Mouse (Mus musculus) C2C12 (cell line): ENCODE results near the gene Zfp579.

ENCODE experiments used
- CEBPB ChIP-seq: IDR thresholded peaks from one replicate; pipeline ENCODE4 v1.6.1; 2011; ENCODE audit warnings: low read depth, mild to moderate bottlenecking, control low read depth, moderate library complexity
- CTCF ChIP-seq: IDR thresholded peaks from one replicate; pipeline ENCODE4 v1.5.1; 2011; ENCODE audit not compliant: control insufficient read depth, insufficient read depth, insufficient read length
- FOSL1 ChIP-seq: IDR thresholded peaks from one replicate; pipeline ENCODE4 v1.8.0; 2011; ENCODE audit warnings: mild to moderate bottlenecking, low read length; ENCODE audit not compliant: poor library complexity, insufficient read depth, severe bottlenecking
- MAX ChIP-seq: IDR thresholded peaks from one replicate; pipeline ENCODE4 v1.6.1; 2011; ENCODE audit warnings: mild to moderate bottlenecking, control low read depth
- MYOD1 ChIP-seq: IDR thresholded peaks from one replicate; pipeline ENCODE4 v1.6.1; 2011; ENCODE audit warnings: low read depth; ENCODE audit not compliant: control insufficient read depth, insufficient read length
- MYOG ChIP-seq: IDR thresholded peaks from one replicate; pipeline ENCODE4 v1.6.1; 2011; ENCODE audit not compliant: control insufficient read depth, insufficient read length; ENCODE audit errors: extremely low read depth
- USF1 ChIP-seq: IDR thresholded peaks from one replicate; pipeline ENCODE4 v1.6.1; 2011; ENCODE audit warnings: low read depth, mild to moderate bottlenecking, control low read depth, moderate library complexity

- no peak for TF ChIP-seq CTCF
- no peak for TF ChIP-seq CEBPB
- no peak for TF ChIP-seq FOSL1
- TF ChIP-seq USF1, result no peak
- no peak for TF ChIP-seq MYOD1
- TF ChIP-seq MAX, result no peak
- no peak for TF ChIP-seq MYOG
Observed at GRCm38 (mm10) chr7:4988250-4988649, 7.7 kb downstream of the Zfp579 start.
